In genomic region chr9:89793018-89793417, GRCm38 (mm10) we compare ENCODE assay signal across 8 mouse cellular contexts. TPM values are rescaled to one million over a fixed set of nuclear protein-coding genes. Genes with fewer than 3 reads are reported as not detected.
DNase-seq lines count a peak whose midpoint lies in the region; ATAC-seq and TF ChIP-seq lines count a peak whose summit lies in the region.

No protein-coding gene starts in this region.

- ATAC-seq in forebrain, embryonic 12.5 days (ENCODE audit: low FRiP score): no peak
- ATAC-seq in forebrain, embryonic 13.5 days: peak; percentile 51; the same call in 1 of the 2 replicates

- WGBS in forebrain, embryonic 10.5 days: 9% methylated on average over 6 of the region's 6 CpGs
- 7% methylated on average over 6 of the region's 6 CpGs for WGBS in forebrain, embryonic 12.5 days
- WGBS in forebrain, embryonic 13.5 days: 7% methylated on average over 6 of the region's 6 CpGs

- H3K36me3 ChIP-seq in forebrain, embryonic 10.5 days (replicated peaks): no peaks in the 10 kb centered on the region
- H3K36me3 ChIP-seq in forebrain, embryonic 12.5 days (replicated peaks): no peaks in the 10 kb centered on the region
- H3K36me3 ChIP-seq in forebrain, embryonic 13.5 days (ENCODE audit: poor library complexity, severe bottlenecking): no peaks in the 10 kb centered on the region
- H3K36me3 ChIP-seq in splenic B cell, adult 2 months (ENCODE audit: control insufficient read depth, insufficient read depth, low read length, poor library complexity, severe bottlenecking): no peaks in the 10 kb centered on the region

- no peaks in the 10 kb centered on the region for H3K27me3 ChIP-seq in forebrain, embryonic 10.5 days (ENCODE audit: poor library complexity, severe bottlenecking)
- H3K27me3 ChIP-seq in forebrain, embryonic 12.5 days: no peaks in the 10 kb centered on the region
- H3K27me3 ChIP-seq in forebrain, embryonic 13.5 days: no peaks in the 10 kb centered on the region
- H3K27me3 ChIP-seq in splenic B cell, adult 2 months (ENCODE audit: control insufficient read depth, insufficient read depth, low read length, poor library complexity, severe bottlenecking): no peaks in the 10 kb centered on the region

- no peak overlapping the region for H3K27ac ChIP-seq in forebrain, embryonic 10.5 days
- H3K27ac ChIP-seq in forebrain, embryonic 12.5 days: no peak overlapping the region
- H3K27ac ChIP-seq in bone marrow macrophage, adult 2 months (ENCODE audit: insufficient read depth, low read depth, low read length): no peak overlapping the region
- H3K27ac ChIP-seq in forebrain, embryonic 13.5 days: no peak overlapping the region

- H3K9me3 ChIP-seq in forebrain, embryonic 10.5 days: no peaks in the 10 kb centered on the region
- H3K9me3 ChIP-seq in forebrain, embryonic 12.5 days: no peaks in the 10 kb centered on the region
- no peaks in the 10 kb centered on the region for H3K9me3 ChIP-seq in forebrain, embryonic 13.5 days (replicated peaks)

- no peak overlapping the region for H3K9ac ChIP-seq in forebrain, embryonic 12.5 days
- H3K9ac ChIP-seq in forebrain, embryonic 13.5 days: no peak overlapping the region

- H3K4me2 ChIP-seq in forebrain, embryonic 12.5 days: no peak overlapping the region
- H3K4me2 ChIP-seq in forebrain, embryonic 13.5 days: no peak overlapping the region

- intact Hi-C loops in left cerebral cortex, postnatal 4 days (cut with DNase I): loop anchor here (2.0 kb wide), 1 partner anchor 88 kb away; the partner anchor contains the start of gene Tmed3

- peak; percentile 66; the same call in 1 of the 2 replicates for TF ChIP-seq CTCF in bone marrow macrophage, adult 2 months (IDR thresholded peaks at IDR 0.05; ENCODE audit: low read depth, low read length)

- TF ChIP-seq POLR2A in bone marrow macrophage, adult 2 months (IDR thresholded peaks at IDR 0.05; ENCODE audit: borderline replicate concordance, low read depth, low read length): no peak

- DNase-seq in forebrain, embryonic 10.5 days (ENCODE audit: extremely low spot score, low spot score): peak; percentile 55
- peak; percentile 33 for DNase-seq in hindlimb bud, embryonic 11.5 days (ENCODE audit: extremely low spot score, low read depth, low spot score)
- peak; percentile 65 for DNase-seq in left cerebral cortex, postnatal 4 days
- peak; percentile 53 for DNase-seq in naive thymus-derived CD4-positive, alpha-beta T cell, adult 2 months (ENCODE audit: low read depth)
- peak; percentile 81 for DNase-seq in splenic B cell, adult 2 months (ENCODE audit: low read depth, low spot score)

- no peaks in the 10 kb centered on the region for H3K4me1 ChIP-seq in forebrain, embryonic 10.5 days
- no peaks in the 10 kb centered on the region for H3K4me1 ChIP-seq in forebrain, embryonic 12.5 days
- no peaks in the 10 kb centered on the region for H3K4me1 ChIP-seq in bone marrow macrophage, adult 2 months (ENCODE audit: control insufficient read depth, insufficient read depth, low read length)
- H3K4me1 ChIP-seq in forebrain, embryonic 13.5 days: no peaks in the 10 kb centered on the region

- no peak overlapping the region for H3K4me3 ChIP-seq in forebrain, embryonic 10.5 days
- H3K4me3 ChIP-seq in forebrain, embryonic 12.5 days (replicated peaks): no peak overlapping the region
- H3K4me3 ChIP-seq in bone marrow macrophage, adult 2 months (ENCODE audit: insufficient read depth, low read length): no peak overlapping the region
- no peak overlapping the region for H3K4me3 ChIP-seq in forebrain, embryonic 13.5 days

RNA-seq across cellular contexts. Expression of gene Ankrd34c, which starts 54.7 kb away (rescaled TPM):
- polyA plus RNA-seq in forebrain, embryonic 10.5 days (2016; fragmentation: Nextera tagmentation; extraction: Ambion mirVana): not detected in 2 replicates
- polyA plus RNA-seq in forebrain, embryonic 12.5 days (2016; fragmentation: Nextera tagmentation; extraction: Ambion mirVana): not detected in 2 replicates
- not detected in 2 replicates for polyA plus RNA-seq in bone marrow macrophage, adult 2 months (2012; ENCODE audit: insufficient read depth, insufficient read length, missing spikeins)
- not detected in 2 replicates for polyA plus RNA-seq in forebrain, embryonic 13.5 days (2015; fragmentation: Nextera tagmentation; extraction: Ambion mirVana)
- 1 to 10 TPM; 3.2 to 3.5 TPM for total RNA-seq in left cerebral cortex, postnatal 4 days (2021)
